Mouse (Mus musculus) E14TG2a.4 (cell line): ENCODE data around the gene Tacr2.

Experiments
- CTCF ChIP-seq: conservative IDR thresholded peaks from 2 replicates; pipeline ENCODE4 v1.5.1; 2014; ENCODE audit warnings: low read length
- NANOG ChIP-seq: IDR thresholded peaks from 2 replicates; pipeline ENCODE4 v1.6.1; 2014; ENCODE audit warnings: borderline replicate concordance, low read length, mixed read lengths
- POU5F1 ChIP-seq: IDR thresholded peaks from 2 replicates; pipeline ENCODE4 v1.6.1; 2014; ENCODE audit warnings: low read length, borderline replicate concordance

GRCm38 (mm10) chr10:62237205-62237604, 15.0 kb upstream of the Tacr2 start:
- no peak for TF ChIP-seq CTCF
- TF ChIP-seq NANOG: no peak
- TF ChIP-seq POU5F1: no peak
